Mouse (Mus musculus): ENCODE measurements around the gene Trim33. TPM values are rescaled to one million over a fixed set of nuclear protein-coding genes. Genes with fewer than 3 reads are reported as not detected.

The Trim33 gene
- polyA plus RNA-seq, 1 experiment from 2014 or later: 30.1 TPM

DNA sequence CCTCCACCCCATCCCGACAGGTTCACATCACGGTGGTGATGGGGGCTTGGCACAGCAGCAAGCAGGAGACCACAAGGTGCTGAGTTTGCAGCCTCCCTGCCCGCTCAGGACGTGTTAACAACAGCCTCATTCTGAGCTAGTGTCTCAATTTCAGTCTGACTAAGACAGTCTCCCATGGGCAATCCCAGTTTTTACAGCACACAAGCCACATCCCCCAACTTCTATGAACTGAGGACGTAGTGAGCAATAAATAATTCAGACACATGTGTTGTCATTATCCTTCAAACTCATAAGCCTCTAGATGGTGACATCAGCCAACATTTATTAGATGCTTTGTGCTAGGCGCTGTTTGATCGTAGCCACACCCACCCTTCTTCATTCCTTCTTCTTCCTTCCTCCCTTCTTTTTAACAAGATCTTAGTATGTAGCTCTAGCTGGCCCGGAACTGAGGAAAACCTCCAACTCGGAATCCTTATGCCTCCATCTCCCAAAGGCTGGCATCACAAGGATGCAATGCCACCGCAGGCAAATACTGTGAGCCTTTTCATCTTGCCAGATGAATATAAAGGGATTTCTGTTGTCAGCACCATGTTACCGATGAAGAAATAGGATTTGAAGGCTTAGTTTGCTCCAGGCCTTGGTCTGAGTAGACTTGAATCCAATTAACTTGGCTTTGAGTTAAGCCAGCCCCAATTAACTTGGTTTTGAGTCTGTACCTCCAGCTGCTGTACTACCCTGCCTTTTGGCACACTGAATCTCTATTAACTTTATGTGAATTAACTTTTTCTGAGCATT is 88.3 kb downstream of the Trim33 start:
- H3K27ac ChIP-seq (replicated peaks): no peak overlapping the region
- H3K36me3 ChIP-seq: no peaks in the 10 kb centered on the region
- ATAC-seq (ENCODE audit: low read depth): no peak
- H3K9ac ChIP-seq: no peak overlapping the region
- no peak overlapping the region for H3K4me3 ChIP-seq
- H3K9me3 ChIP-seq: no peaks in the 10 kb centered on the region
- no peaks in the 10 kb centered on the region for H3K4me1 ChIP-seq (replicated peaks)
- 76% methylated on average over 11 of the region's 11 CpGs for WGBS
- H3K27me3 ChIP-seq: no peaks in the 10 kb centered on the region
- H3K4me2 ChIP-seq: no peak overlapping the region

DNA sequence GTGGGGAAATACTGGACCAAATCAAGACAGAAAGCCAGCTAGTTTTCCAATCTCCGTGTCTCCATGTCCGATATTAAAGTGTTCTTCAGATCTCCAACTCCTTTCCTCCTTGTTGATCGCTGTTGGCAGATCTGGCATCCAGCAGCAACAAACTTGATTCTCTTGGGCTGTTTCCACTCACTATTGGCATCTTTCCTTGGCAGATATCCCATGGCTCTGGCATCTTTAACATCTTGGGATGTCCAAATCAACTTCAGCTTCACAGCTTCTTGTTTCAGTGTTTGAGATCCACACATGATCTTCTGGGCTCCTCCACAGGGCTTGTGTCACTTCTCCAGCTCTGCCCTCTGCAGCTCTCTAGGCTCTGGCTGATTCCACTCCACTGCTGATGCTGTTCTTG is 89.6 kb downstream of the Trim33 start:
- no peak overlapping the region for H3K4me2 ChIP-seq
- no peak overlapping the region for H3K4me3 ChIP-seq
- H3K4me1 ChIP-seq (replicated peaks): no peaks in the 10 kb centered on the region
- no peaks in the 10 kb centered on the region for H3K27me3 ChIP-seq
- 95% methylated on average over 3 of the region's 3 CpGs for WGBS
- H3K36me3 ChIP-seq: no peaks in the 10 kb centered on the region
- H3K9me3 ChIP-seq: no peaks in the 10 kb centered on the region
- no peak overlapping the region for H3K27ac ChIP-seq (replicated peaks)
- ATAC-seq (ENCODE audit: low read depth): no peak
- H3K9ac ChIP-seq: no peak overlapping the region

DNA sequence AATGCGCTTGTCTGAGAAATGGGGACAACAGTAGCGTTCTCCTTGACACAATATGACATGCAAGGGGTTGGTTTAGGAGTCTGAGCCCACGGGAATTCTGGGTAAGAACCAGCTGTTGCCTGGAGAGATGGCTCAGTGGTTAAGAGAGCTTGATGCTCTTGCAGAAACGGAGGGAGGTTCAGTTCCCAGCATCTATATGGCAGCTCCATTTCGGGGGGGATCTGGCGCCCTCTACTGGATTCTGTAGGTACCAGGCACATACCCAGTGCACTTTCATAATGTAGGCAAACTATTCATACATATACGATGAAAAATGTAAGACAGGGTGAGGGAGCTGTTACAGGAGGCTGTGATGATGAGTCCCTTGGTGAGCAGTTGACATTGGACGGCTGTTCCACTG is 94.9 kb downstream of the Trim33 start:
- Histone ChIP-seq H3K27me3 (no peaks in the 10 kb centered on the region), H3K27ac (replicated peaks) (no peak overlapping the region), H3K4me3 (no peak overlapping the region), H3K9ac (no peak overlapping the region), H3K4me2 (no peak overlapping the region), H3K4me1 (replicated peaks) (no peaks in the 10 kb centered on the region), H3K9me3 (no peaks in the 10 kb centered on the region), H3K36me3 (no peaks in the 10 kb centered on the region)
- WGBS: 36% methylated on average over 8 of the region's 8 CpGs
- ATAC-seq (ENCODE audit: low read depth): no peak

DNA sequence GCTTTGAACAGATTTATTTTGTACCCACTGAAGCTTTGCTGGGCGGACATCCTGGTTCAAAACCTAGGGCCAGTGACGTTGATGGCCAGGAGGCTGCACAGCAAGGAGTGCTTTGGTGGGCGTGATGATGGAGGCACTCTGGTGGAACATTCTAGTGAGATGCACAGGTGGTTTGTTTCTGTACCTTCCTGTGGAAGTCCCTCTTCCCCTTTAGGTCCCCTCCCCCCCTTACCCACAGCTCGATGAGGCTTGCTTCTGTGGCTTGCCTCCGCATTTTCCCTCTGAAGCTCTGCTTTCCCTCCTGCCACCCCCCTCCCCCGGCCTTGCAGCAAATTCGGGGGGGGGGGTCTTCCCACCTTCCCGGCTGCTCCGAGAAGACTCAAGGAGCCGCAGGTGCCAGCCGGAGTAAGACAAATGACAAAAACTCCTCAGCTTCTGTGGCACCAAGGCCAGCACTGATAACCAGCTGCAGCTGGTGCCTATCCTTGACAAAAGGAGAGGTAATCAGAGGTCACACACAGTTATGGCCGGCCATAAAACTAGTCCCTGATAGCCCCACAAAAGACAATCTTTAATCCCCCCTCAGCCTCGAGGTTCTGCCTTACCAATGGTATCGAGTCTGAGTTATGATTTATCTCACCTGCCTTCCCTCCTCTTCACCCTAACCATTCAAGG is 96.2 kb downstream of the Trim33 start:
- no peaks in the 10 kb centered on the region for H3K36me3 ChIP-seq
- no peaks in the 10 kb centered on the region for H3K9me3 ChIP-seq
- no peak for ATAC-seq (ENCODE audit: low read depth)
- H3K27me3 ChIP-seq: no peaks in the 10 kb centered on the region
- no peak overlapping the region for H3K27ac ChIP-seq (replicated peaks)
- no peak overlapping the region for H3K4me2 ChIP-seq
- 20% methylated on average over 14 of the region's 14 CpGs for WGBS
- no peaks in the 10 kb centered on the region for H3K4me1 ChIP-seq (replicated peaks)
- H3K4me3 ChIP-seq: no peak overlapping the region
- H3K9ac ChIP-seq: no peak overlapping the region

DNA sequence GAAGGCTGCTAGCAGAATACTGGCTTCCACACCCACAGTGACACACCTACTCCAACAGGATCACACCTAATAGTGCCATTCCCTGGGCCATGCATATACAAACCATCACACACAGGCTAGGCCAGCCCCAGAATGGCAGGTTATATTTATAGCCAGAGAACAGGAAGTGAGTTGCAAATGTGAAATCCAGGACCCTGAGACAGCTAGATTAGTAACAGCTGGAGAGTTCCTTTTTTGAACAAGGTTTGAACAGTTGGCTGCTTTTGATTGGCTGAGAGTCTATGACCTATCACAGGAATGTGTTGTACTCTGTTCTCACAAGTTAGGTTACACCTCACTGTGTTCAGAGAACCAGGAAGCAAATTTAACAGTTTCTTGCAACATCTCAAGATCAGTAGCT is 98.9 kb downstream of the Trim33 start:
- H3K27ac ChIP-seq (replicated peaks): no peak overlapping the region
- no peaks in the 10 kb centered on the region for H3K36me3 ChIP-seq
- H3K9ac ChIP-seq: no peak overlapping the region
- no peaks in the 10 kb centered on the region for H3K27me3 ChIP-seq
- no peak overlapping the region for H3K4me3 ChIP-seq
- no peaks in the 10 kb centered on the region for H3K9me3 ChIP-seq
- no peak overlapping the region for H3K4me2 ChIP-seq
- ATAC-seq (ENCODE audit: low read depth): no peak
- H3K4me1 ChIP-seq (replicated peaks): no peaks in the 10 kb centered on the region

DNA sequence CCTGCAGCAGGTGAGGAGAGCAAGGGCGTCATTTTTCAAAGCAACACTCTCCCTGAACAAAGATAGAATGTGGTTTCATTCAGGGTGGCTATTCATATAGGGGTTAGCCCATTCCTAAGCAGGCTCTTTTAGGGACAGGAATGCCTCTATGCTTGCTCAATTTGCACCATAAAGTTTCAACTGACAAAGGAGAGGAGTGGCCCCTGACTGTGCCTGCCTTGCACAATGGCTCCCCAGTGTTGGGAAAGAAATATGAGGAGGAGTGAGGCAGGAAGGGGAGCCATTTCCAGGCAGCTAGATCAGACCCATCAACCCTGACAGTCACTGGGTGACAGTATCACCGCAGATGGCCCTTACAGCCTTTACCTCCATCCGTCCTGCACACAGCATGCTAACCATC is 100.3 kb downstream of the Trim33 start:
- 28% methylated on average over 3 of the region's 3 CpGs for WGBS
- H3K4me1 ChIP-seq (replicated peaks): no peaks in the 10 kb centered on the region
- no peak overlapping the region for H3K9ac ChIP-seq
- H3K9me3 ChIP-seq: no peaks in the 10 kb centered on the region
- no peaks in the 10 kb centered on the region for H3K36me3 ChIP-seq
- no peak overlapping the region for H3K4me2 ChIP-seq
- H3K4me3 ChIP-seq: no peak overlapping the region
- no peak overlapping the region for H3K27ac ChIP-seq (replicated peaks)
- H3K27me3 ChIP-seq: no peaks in the 10 kb centered on the region
- ATAC-seq (ENCODE audit: low read depth): no peak

DNA sequence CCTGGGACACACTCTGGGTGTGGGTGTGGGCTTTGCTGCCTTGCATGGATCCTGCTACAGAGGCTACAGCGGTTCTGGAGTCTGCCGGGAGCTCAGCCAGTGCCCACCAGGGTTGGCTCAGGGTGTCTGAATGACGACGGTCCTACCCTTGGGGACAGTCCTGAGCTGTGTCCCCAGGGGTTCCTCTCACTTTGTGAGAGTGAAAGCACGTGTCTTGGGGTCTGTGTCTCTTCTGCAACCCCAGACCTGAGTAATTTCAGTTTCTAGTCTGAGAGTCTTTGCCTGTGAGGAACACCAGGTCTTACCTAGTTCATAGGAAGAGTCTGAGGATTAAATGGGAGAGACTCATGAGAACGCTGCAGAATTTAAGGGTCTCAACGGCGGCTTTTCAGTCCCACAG is 101.7 kb downstream of the Trim33 start:
- Histone ChIP-seq H3K4me1 (replicated peaks) (no peaks in the 10 kb centered on the region), H3K27ac (replicated peaks) (no peak overlapping the region), H3K4me3 (no peak overlapping the region), H3K9me3 (no peaks in the 10 kb centered on the region), H3K4me2 (no peak overlapping the region), H3K27me3 (no peaks in the 10 kb centered on the region), H3K36me3 (no peaks in the 10 kb centered on the region), H3K9ac (no peak overlapping the region)
- no peak for ATAC-seq (ENCODE audit: low read depth)
- WGBS: 84% methylated on average over 8 of the region's 8 CpGs

DNA sequence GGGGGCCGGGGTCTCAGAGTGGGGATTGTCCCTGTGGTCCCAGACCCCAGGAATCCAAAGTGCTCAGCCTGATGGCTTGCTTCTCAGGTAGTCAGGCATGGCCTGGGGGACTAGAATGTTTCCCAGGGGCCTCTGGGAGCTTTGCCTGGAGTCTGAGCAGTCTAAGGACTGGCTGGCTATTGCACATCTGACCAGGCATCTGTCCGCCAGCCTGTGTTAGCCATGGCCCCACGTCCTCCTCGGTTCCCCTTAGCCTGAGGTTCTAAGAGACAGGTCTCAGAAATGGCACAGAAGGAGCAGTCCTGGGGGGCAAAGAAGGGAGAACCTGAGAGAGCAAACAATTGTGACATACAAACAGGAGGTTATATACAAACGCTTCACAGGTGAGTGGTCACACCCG is 102.3 kb downstream of the Trim33 start:
- Histone ChIP-seq H3K9ac (no peak overlapping the region), H3K9me3 (no peaks in the 10 kb centered on the region), H3K27me3 (no peaks in the 10 kb centered on the region), H3K4me3 (no peak overlapping the region), H3K4me2 (no peak overlapping the region), H3K36me3 (no peaks in the 10 kb centered on the region), H3K4me1 (replicated peaks) (no peaks in the 10 kb centered on the region), H3K27ac (replicated peaks) (no peak overlapping the region)
- no peak for ATAC-seq (ENCODE audit: low read depth)
- WGBS: 96% methylated on average over 6 of the region's 6 CpGs

DNA sequence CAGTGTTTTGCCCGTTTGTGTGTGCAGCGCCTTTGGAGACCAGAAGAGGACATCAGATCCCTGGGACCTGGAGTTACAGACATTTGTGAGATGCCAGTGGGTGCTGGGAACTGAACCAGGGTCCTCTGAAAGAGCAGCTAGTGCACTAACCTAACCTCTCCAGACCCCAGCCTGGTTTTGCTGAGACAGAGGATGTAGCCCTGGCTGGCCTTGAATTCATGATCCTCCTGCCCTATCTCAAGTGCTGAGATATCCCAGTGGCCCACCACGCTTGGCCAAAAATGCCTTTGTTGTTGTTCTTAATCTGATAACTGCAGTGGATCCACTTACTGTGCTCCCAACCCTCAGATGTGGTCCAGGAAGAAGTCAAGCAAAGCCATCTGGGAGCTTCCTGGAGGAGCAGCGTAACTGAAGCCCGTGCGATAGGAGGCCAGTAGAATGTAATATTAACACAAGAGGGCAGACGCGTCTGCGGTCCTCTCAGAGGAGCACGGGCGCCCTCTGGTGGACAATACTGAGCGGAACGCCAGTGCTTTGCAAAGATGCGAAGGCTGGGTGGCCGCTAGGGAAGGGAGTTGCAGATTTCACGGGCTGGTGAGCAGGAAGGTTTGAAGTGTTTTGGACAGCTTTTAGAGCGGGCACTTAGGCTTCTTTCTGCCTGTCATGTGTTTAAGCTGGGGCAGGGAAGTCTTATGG is 103.9 kb downstream of the Trim33 start:
- WGBS: 20% methylated on average over 17 of the region's 17 CpGs
- peak; percentile 68 for ATAC-seq (ENCODE audit: low read depth)
- no peaks in the 10 kb centered on the region for H3K9me3 ChIP-seq
- no peak overlapping the region for H3K27ac ChIP-seq (replicated peaks)
- H3K4me1 ChIP-seq (replicated peaks): no peaks in the 10 kb centered on the region
- no peak overlapping the region for H3K4me3 ChIP-seq
- no peaks in the 10 kb centered on the region for H3K27me3 ChIP-seq
- no peak overlapping the region for H3K4me2 ChIP-seq
- no peak overlapping the region for H3K9ac ChIP-seq
- H3K36me3 ChIP-seq: no peaks in the 10 kb centered on the region

DNA sequence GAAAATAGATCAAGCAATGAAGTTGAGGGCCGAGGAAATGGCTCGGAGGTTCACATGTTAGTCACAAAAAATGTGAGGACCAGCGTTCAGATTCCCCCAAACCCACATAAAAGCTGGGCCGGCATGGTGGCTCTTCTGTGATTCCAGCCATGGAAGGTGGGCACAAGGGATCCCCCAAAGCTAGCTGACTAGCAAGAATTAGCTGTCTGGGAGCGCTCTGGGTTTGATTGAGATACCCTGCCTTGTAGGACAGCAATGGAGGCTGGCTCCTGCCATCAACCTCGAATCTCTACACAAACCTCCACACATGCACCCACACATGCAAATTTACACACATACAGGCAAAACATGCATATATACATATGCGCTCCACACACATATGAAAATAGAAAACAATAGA is 105.4 kb downstream of the Trim33 start:
- no peak overlapping the region for H3K4me2 ChIP-seq
- WGBS: 92% methylated on average over 7 of the region's 7 CpGs
- H3K36me3 ChIP-seq: no peaks in the 10 kb centered on the region
- H3K27me3 ChIP-seq: no peaks in the 10 kb centered on the region
- no peak for ATAC-seq (ENCODE audit: low read depth)
- H3K27ac ChIP-seq (replicated peaks): no peak overlapping the region
- no peak overlapping the region for H3K4me3 ChIP-seq
- H3K4me1 ChIP-seq (replicated peaks): no peaks in the 10 kb centered on the region
- no peak overlapping the region for H3K9ac ChIP-seq
- H3K9me3 ChIP-seq: no peaks in the 10 kb centered on the region

DNA sequence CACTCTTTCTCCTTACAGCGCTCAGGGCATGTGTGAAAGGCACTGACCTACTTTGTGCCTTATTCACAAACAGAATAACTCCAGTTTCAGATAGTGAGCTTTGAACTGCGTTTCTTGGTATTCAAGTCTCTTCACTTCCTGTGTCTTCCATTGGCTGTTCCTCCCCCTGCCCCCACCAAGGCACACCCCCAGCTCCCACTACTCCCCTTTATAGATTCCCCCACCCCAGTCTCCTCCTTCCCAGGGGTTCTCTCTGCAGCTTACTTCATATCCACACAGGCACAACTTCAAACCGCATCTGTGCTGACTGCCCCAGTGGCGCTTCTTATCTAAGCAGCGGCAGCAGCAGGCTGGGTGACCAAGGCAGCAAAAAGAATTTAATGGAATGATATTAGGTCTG is 105.9 kb downstream of the Trim33 start:
- WGBS: 90% methylated on average over 5 of the region's 5 CpGs
- Histone ChIP-seq H3K9me3 (no peaks in the 10 kb centered on the region), H3K36me3 (no peaks in the 10 kb centered on the region), H3K9ac (no peak overlapping the region), H3K4me1 (replicated peaks) (no peaks in the 10 kb centered on the region), H3K4me2 (no peak overlapping the region), H3K27me3 (no peaks in the 10 kb centered on the region), H3K27ac (replicated peaks) (no peak overlapping the region), H3K4me3 (no peak overlapping the region)
- no peak for ATAC-seq (ENCODE audit: low read depth)

DNA sequence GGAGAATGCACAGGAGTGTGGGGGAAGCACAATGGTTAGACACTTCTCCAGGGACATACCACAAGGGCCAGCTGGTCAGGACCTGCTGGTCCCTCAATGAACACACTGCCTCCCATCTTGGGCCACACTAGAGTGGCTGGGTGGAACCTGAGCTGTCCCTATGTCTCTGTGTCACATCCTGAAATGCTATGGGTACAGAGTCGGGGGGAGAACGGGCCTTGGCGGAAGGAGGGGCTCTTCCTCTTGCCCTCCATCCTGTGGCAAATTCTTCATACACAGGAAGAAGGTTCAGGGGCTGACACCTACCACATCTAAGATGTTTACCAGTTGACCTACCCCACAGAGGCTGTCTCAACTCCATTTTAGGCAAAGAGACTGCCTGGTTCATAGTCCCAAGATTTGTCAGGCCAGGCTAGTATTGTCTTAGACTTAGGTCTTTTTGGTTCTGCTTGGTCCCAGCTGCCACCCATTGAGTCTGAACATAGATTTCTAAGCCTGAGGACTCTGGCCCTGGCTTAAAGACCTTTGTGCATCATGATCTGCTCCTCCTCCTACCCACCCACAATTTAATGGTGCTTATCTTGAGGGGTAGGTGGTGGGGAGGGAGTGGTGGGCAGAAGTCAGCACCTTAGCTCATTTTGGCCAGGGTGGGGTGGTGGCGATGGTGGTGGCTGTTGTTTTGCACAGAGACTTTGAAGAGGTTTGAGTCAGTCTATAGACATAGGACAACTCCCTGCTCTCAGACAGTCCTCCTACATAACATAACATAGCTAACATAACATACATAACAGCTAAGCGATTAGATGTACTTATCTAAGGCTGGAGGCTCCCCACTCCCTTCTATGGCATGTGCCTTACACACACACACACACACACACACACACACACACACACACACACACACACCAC is 106.5 kb downstream of the Trim33 start:
- Histone ChIP-seq H3K4me2 (no peak overlapping the region), H3K9me3 (no peaks in the 10 kb centered on the region), H3K27ac (replicated peaks) (no peak overlapping the region), H3K27me3 (no peaks in the 10 kb centered on the region), H3K4me3 (no peak overlapping the region), H3K9ac (no peak overlapping the region), H3K4me1 (replicated peaks) (no peaks in the 10 kb centered on the region), H3K36me3 (no peaks in the 10 kb centered on the region)
- ATAC-seq (ENCODE audit: low read depth): no peak
- 91% methylated on average over 5 of the region's 5 CpGs for WGBS

Data from neural tube, embryonic 13.5 days (tissue).